Mouse (Mus musculus) skeletal muscle tissue, adult 2 months (tissue): ENCODE data around the gene Ndufaf3.

Experiments
- DNase-seq: peaks from one replicate; pipeline ENCODE4 v3.0.0-alpha.2; 2012; ENCODE audit warnings: low read depth, low spot score

The Ndufaf3 gene

DNA sequence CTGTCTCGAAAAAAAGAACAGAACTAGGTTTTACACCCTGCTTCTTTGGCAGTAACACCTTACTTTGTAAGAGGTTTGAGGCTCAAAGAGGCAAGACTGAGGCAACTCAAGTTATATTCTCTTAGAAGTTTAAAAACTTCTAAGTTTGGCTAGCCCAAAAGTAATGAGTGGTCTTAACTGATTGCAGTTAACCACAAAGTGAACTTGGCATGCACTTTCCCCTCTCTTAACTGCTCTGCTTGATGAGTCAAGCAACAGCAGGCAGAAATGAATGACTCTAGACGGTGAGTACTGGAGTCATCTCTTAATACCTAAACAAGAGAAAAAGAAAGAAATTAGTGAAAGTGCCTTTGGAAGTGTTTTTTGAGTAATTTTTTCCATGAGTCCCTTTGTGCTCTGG, 45.6 kb downstream of the Ndufaf3 start:
- no peak for DNase-seq

- no peak for DNase-seq
Observed at GRCm38 (mm10) chr9:108517931-108518332, 49.3 kb downstream of the Ndufaf3 start.

DNA sequence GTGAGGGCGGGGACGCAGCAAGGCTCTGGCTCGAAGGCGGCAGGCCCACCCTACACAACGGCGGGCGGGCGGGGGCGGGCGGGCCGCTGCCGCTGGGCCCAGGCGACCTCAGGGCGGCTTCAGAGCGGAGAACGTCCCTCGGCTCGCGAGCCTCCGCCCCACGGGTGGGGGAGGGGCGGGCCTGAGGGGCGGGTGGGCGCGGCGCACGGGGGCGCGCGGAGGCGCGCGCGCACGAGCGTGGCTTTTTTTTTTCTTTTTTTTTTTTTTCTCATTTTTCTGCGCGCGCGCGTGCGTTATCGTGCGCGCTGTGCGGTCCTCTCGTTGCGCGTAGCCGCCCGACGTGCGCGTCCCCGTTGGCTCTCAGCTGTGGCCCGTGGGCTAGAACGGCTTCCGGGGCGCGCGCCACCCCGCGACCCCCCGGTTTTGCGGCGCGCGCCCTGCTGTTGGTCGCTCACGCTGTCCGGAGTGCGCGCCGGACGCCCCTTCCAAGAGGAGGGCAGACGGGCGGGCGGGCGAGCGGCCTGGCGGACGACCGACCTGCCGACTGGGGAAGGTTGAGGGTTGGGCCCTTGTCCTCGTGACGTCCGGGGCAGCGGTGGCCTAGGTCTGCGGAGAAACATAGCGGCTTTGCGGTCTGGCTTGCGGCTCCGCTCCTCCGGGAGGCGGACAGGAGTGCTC, 49.8 kb downstream of the Ndufaf3 start:
- peak; percentile 50 for DNase-seq

DNA sequence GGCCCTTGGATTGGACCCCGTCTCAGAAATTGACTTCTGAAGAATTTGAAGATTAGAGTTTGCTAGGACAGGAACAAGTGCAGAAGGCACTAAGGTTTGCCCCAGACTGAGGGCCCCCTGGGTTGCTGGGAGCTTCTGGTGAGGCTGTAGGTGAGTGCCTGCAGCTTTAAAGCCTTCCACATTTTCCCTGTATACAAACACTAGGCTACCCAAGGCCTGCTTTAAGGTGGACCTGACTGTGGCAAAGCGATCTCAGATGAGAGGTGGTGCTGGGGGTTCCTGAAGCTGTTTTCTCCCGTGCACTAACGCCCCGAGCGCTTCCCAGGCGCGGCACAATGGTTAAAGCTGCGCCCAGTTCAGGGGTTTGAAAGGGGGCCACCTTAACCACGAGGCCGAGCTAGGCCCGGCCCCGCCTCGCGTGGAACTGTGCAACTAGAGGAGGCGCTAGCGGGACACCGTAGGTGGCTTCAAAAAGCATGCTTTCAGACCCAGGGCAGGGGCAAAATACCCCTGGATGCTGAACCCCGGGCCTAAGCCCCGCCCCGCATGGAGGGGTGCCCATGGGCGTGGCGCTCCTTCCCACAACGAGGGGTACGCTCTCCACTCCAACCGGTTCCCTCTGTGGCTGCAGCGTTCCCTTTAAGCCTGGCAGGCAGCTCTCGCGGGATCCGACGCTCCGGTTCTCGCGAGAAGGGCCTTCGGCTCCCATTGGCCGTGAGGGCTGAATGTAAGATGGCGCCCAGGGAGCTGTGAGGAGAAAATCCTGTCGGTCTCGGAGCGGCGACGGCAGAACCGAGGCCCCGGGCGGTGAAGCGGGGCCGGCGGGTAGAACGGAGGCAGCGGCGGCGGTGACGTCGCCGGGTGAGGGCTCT, 50.6 kb downstream of the Ndufaf3 start, which contains the start of gene Qrich1:
TSS of gene Qrich1 (plus strand) at position 427 of the 872 bp plus-strand sequence.
- peak; percentile 98 for DNase-seq
